Mouse (Mus musculus) heart, adult 2 months (tissue): ENCODE results near the gene Tufm. TPM values are rescaled to one million over a fixed set of nuclear protein-coding genes. Genes with fewer than 3 reads are reported as not detected.

ENCODE experiments used
- DNase-seq, 2 experiments: peaks; one replicate each; pipeline ENCODE4 v3.0.0; 2021
- H3K27ac ChIP-seq: fragments of 200-600 bp; 2 replicates; pipeline ENCODE4 v1.8.1; 2022
- H3K27me3 ChIP-seq: fragments of 200-500 bp; 2 replicates; pipeline ENCODE4 v1.6.1; 2012; ENCODE audit warnings: mild to moderate bottlenecking, low read length, inconsistent platforms, mixed read lengths; ENCODE audit not compliant: control insufficient read depth, insufficient read depth
- H3K36me3 ChIP-seq: fragments of 200-500 bp; 2 replicates; pipeline ENCODE4 v1.6.1; 2012; ENCODE audit warnings: low read length, inconsistent platforms; ENCODE audit not compliant: control insufficient read depth, insufficient read depth
- H3K4me1 ChIP-seq: fragments of 200-500 bp; 2 replicates; pipeline ENCODE4 v1.6.1; 2011; ENCODE audit warnings: low read length; ENCODE audit not compliant: control insufficient read depth, insufficient read depth
- H3K4me3 ChIP-seq: fragments of 200-600 bp; 2 replicates; pipeline ENCODE4 v1.8.1; 2022
- H3K79me2 ChIP-seq: fragments of 200-500 bp; replicated peaks from 2 replicates; pipeline ENCODE4 v1.6.1; 2012; ENCODE audit warnings: mild to moderate bottlenecking, inconsistent platforms, low read length, moderate library complexity, mixed read lengths; ENCODE audit not compliant: control insufficient read depth, insufficient read depth
- H3K9ac ChIP-seq: fragments of 200-500 bp; 2 replicates; pipeline ENCODE4 v1.6.1; 2012; ENCODE audit warnings: low read depth, mild to moderate bottlenecking, control low read depth, inconsistent platforms, low read length, mixed read lengths
- CTCF ChIP-seq: fragments of 200-600 bp; IDR thresholded peaks from 2 replicates; pipeline ENCODE4 v1.8.1; 2022; ENCODE audit warnings: antibody characterized with exemption, mild to moderate bottlenecking, moderate library complexity
- EP300 ChIP-seq: fragments of 200-500 bp; IDR thresholded peaks from 2 replicates; pipeline ENCODE4 v1.6.1; 2011; ENCODE audit warnings: low read depth, low read length, control low read depth; ENCODE audit not compliant: insufficient read depth
- POLR2A ChIP-seq: fragments of 200-500 bp; IDR thresholded peaks from 2 replicates; pipeline ENCODE4 v1.6.1; 2011; ENCODE audit warnings: mild to moderate bottlenecking, low read depth, low read length, control low read depth; ENCODE audit not compliant: insufficient read depth
- WGBS: fragments of 180-500 bp; shearing (Covaris S2); methylation state at CpG from one replicate; pipeline ENCODE4 v1.1.7; 2018; 5-methylcytosine and 5-hydroxymethylcytosine counted together
- intact Hi-C: fragments of 180-260 bp; cut with DNase I; formaldehyde crosslinking; loops from one replicate; pipeline ENCODE4 v1.15.1; 2025
- polyA plus RNA-seq: library from polyadenylated mRNA; depleted of rRNA; stranded (reverse); fragments of >200 nt; gene quantifications from 2 replicates; pipeline ENCODE4 v1.2.3, GENCODE M21; 2012
- total RNA-seq, 2 experiments: library from RNA; stranded (reverse); gene quantifications; 2 replicates each; pipeline ENCODE4 v1.2.3; 2021

Tufm gene
- total and polyA plus RNA-seq, 3 experiments: 271 to 314 (median 288) TPM

DNA sequence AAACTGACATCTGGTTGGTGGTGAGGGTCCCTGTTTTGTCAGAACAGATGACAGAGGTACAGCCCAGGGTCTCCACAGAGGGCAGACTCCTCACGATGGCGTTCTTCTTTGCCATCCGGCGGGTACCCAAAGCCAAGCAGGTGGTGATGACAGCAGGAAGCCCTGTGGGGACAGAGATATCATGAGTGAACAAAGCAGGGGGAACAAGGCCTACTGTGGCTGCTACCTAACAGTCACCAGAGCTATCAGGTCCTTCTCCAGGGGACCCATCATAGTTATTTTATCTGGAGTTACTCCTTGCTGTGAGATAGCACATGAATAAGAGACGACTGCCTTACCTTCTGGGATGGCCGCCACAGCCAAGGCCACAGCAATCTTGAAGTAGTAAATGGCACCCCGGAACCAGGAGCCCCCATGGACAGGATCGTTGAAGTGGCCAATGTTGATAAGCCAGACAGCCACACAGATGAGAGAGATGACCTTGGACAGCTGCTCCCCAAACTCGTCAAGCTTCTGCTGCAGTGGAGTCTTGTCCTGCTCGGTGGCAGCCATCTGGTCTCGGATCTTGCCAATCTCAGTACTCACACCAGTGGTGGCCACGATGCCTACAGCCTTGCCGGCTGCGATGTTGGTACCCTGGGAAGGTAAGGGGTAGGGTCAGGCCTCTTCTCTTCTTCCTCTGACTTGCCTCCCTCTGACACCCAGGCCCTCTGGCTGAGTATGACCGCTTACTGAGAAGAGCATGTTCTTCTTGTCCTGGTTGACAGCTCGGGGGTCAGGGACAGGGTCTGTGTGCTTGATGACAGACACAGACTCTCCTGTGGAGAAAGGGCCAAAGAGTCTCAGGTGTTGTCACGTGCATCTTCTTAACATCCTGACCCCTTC, 30.5 kb upstream of the Tufm start:
- no peak for DNase-seq
- no peak for TF ChIP-seq EP300
- TF ChIP-seq CTCF: no peak
- no peak for TF ChIP-seq POLR2A
- WGBS: 77% methylated on average over 17 of the region's 17 CpGs
- no peak overlapping the region for H3K4me3 ChIP-seq
- H3K27ac ChIP-seq: no peak overlapping the region
- no peaks in the 10 kb centered on the region for H3K36me3 ChIP-seq
- no peaks in the 10 kb centered on the region for H3K27me3 ChIP-seq
- peaks cover 1% of the 10 kb centered on the region; the same call in 1 of the 2 replicates for H3K4me1 ChIP-seq
- no peaks in the 10 kb centered on the region for H3K79me2 ChIP-seq
- intact Hi-C loops: no loop called here
- H3K9ac ChIP-seq: no peak overlapping the region

- Histone ChIP-seq H3K9ac (no peak overlapping the region), H3K27me3 (no peaks in the 10 kb centered on the region), H3K36me3 (no peaks in the 10 kb centered on the region), H3K4me3 (no peak overlapping the region), H3K79me2 (no peaks in the 10 kb centered on the region), H3K4me1 (peaks cover 1% of the 10 kb centered on the region; the same call in 1 of the 2 replicates), H3K27ac (no peak overlapping the region)
- no peak for TF ChIP-seq CTCF
- TF ChIP-seq EP300: no peak
- TF ChIP-seq POLR2A: no peak
- 72% methylated on average over 5 of the region's 5 CpGs for WGBS
- intact Hi-C loops: no loop called here
- no peak for DNase-seq
Observed at GRCm38 (mm10) chr7:126458225-126458624, 28.9 kb upstream of the Tufm start.

DNA sequence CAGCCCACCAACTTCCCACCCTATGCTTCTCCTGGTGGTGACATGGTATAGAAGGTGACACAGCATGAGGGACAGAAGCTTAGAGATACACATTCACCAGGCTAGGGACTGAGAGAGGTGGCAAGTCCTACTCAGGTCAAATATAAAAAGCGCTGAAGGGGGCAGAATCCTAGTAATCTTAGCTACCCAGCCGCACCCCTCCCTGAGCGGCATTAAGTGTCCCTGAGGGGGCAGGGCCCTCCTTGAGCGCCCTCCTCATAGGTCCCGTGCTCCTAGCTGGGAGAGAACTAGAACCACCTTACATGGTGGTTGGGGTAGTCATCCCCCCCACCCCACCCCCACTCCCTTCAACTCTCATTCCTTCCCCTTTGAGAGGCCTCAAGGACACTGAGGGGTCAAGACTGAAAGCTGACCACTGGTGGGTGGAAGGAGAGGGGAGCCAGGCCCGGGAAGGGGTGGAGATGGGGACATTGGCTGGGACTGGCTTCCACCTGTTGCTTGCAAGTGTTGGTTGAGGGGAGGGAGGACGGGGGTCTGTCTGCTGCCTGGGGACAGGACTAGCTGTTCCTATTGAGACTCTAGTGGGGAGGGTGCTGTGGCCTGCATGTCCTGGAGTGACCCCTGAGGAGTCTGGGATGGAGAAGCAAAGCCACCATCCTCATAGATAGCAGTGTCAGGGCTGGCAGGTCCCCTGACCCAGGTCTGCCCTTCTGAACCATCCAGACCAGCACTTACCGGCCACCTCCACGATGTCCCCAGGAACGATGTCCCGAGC, 28.1 kb upstream of the Tufm start:
- Histone ChIP-seq H3K79me2 (no peaks in the 10 kb centered on the region), H3K4me3 (no peak overlapping the region), H3K36me3 (no peaks in the 10 kb centered on the region), H3K27me3 (no peaks in the 10 kb centered on the region), H3K9ac (no peak overlapping the region), H3K4me1 (peaks cover 1% of the 10 kb centered on the region; the same call in 1 of the 2 replicates), H3K27ac (no peak overlapping the region; the same call in 1 of the 2 replicates)
- WGBS: 81% methylated on average over 11 of the region's 11 CpGs
- DNase-seq: no peak
- intact Hi-C loops: no loop called here
- TF ChIP-seq CTCF (no peak), POLR2A (no peak), EP300 (no peak)

GRCm38 (mm10) chr7:126460623-126461399, 26.4 kb upstream of the Tufm start:
- no peaks in the 10 kb centered on the region for H3K27me3 ChIP-seq
- H3K79me2 ChIP-seq: no peaks in the 10 kb centered on the region
- H3K4me3 ChIP-seq: no peak overlapping the region
- TF ChIP-seq CTCF: no peak
- no peak for TF ChIP-seq POLR2A
- no peak for TF ChIP-seq EP300
- H3K4me1 ChIP-seq: peaks cover 4% of the 10 kb centered on the region; the same call in 1 of the 2 replicates
- WGBS: 69% methylated on average over 10 of the region's 10 CpGs
- DNase-seq: no peak
- H3K27ac ChIP-seq: no peak overlapping the region
- H3K9ac ChIP-seq: no peak overlapping the region
- intact Hi-C loops: no loop called here
- no peaks in the 10 kb centered on the region for H3K36me3 ChIP-seq

- 69% methylated on average over 3 of the region's 3 CpGs for WGBS
Observed at GRCm38 (mm10) chr7:126461626-126462025, 25.5 kb upstream of the Tufm start.

More at GRCm38 (mm10) chr7:126461626-126462025, 25.5 kb upstream of the Tufm start:
- Histone ChIP-seq H3K27me3 (no peaks in the 10 kb centered on the region), H3K4me1 (peaks cover 4% of the 10 kb centered on the region; the same call in 1 of the 2 replicates), H3K27ac (no peak overlapping the region), H3K4me3 (no peak overlapping the region), H3K79me2 (no peaks in the 10 kb centered on the region), H3K36me3 (no peaks in the 10 kb centered on the region), H3K9ac (no peak overlapping the region)
- DNase-seq: no peak
- TF ChIP-seq CTCF: no peak
- no peak for TF ChIP-seq EP300
- no peak for TF ChIP-seq POLR2A
- intact Hi-C loops: no loop called here
